In the genomic region with DNA sequence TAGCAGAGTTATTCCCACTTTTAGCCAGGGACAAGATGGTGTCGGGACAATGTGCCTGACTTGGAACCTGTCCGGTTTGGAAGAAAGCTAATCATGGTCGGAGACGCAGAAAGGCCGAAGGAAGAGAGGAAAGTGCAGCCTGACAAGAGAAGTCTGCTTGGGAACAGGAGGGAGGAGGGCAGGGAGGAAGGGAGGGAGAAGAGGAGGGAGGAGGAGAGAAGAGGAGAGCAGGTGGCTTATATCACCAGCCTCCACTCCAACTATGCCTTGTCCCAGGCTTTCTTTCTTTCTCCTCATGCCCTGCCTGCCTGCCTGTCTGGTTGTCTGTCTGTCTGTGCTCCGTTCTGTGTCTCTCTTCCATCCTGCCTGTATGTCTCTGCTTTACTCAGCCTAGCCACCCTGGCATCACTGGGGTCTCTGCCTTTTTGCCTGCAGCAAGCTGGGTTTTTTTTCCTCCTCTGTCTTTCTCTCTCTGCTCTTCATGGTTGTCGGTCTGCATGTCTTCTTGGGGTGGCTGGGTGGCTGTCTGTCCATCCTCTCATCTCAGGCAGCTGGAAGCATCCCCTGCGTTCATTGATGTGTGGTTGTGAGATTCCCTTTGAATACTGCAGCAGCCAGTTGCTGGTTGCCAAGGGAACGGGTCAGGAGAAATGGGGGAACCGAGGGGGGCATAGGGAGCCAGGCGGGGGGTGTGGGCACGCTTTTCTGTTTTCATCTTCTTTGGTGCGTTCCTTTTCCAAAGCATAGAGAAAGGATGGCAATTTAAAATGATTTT, we compare ENCODE assay signal across 11 mouse cellular contexts.
A peak's percentile ranks its signal among the peaks of the same experiment; 100 is the strongest.
DNase-seq lines count a peak whose midpoint lies in the region; ATAC-seq lines count a peak whose summit lies in the region.
"Had no signal": no experiment of that assay in that cellular context is flagged by ENCODE, and none has a peak within 500 bp of the region (broad histone marks: within the 10 kb centered on the region; RNA-seq: fewer than 3 reads in every experiment).

No protein-coding gene starts in this region.

- DNase-seq in kidney, adult 9 months = peak; percentile 2
- DNase-seq in kidney, adult 18-20 months = no peak
- DNase-seq in brain, embryonic 18.5 days (ENCODE audit: low read depth, low spot score) = peak; percentile 73
- no peak for DNase-seq in adrenal gland, adult 2 months
- no peak for DNase-seq in gastrocnemius, adult 8-10 months (ENCODE audit: low spot score in 2 of 2)
- DNase-seq: gastrocnemius, postnatal 14 days; liver had no signal

- no peaks in the 10 kb centered on the region for H3K9me3 ChIP-seq in hindbrain, embryonic 12.5 days (replicated peaks)
- H3K9me3 ChIP-seq in midbrain, embryonic 13.5 days = no peaks in the 10 kb centered on the region
- H3K9me3 ChIP-seq: stomach, embryonic 15.5 days had no signal

- 36% methylated on average over 13 of the region's 13 CpGs for WGBS in hindbrain, embryonic 12.5 days
- 18% methylated on average over 13 of the region's 13 CpGs for WGBS in midbrain, embryonic 13.5 days

- peak; percentile 69 for ATAC-seq in hindbrain, embryonic 12.5 days (ENCODE audit: low FRiP score)
- ATAC-seq in midbrain, embryonic 13.5 days = peak; percentile 82
- ATAC-seq in activated CD4-positive, CD25-positive, alpha-beta regulatory T cell, adult 4 months = no peak

- peak overlapping the region; percentile 38 for H3K4me2 ChIP-seq in hindbrain, embryonic 12.5 days (replicated peaks)
- H3K4me2 ChIP-seq in midbrain, embryonic 13.5 days (replicated peaks) = peak overlapping the region; percentile 46
- H3K4me2 ChIP-seq: stomach, embryonic 15.5 days had no signal

- peak overlapping the region; percentile 49 for H3K9ac ChIP-seq in hindbrain, embryonic 12.5 days
- H3K9ac ChIP-seq in midbrain, embryonic 13.5 days (replicated peaks) = peak overlapping the region; percentile 48
- H3K9ac ChIP-seq: stomach, embryonic 15.5 days had no signal

- H3K4me1 ChIP-seq in hindbrain, embryonic 12.5 days = peaks cover 19% of the 10 kb centered on the region
- H3K4me1 ChIP-seq in midbrain, embryonic 13.5 days (replicated peaks) = peaks cover 39% of the 10 kb centered on the region

- H3K27ac ChIP-seq in hindbrain, embryonic 12.5 days = peak overlapping the region; percentile 75
- peak overlapping the region; percentile 92 for H3K27ac ChIP-seq in midbrain, embryonic 13.5 days
- H3K27ac ChIP-seq: stomach, embryonic 15.5 days had no signal

- no peak overlapping the region for H3K4me3 ChIP-seq in hindbrain, embryonic 12.5 days
- no peak overlapping the region for H3K4me3 ChIP-seq in midbrain, embryonic 13.5 days (replicated peaks)
- H3K4me3 ChIP-seq: stomach, embryonic 15.5 days had no signal

- H3K27me3 ChIP-seq in hindbrain, embryonic 12.5 days = peaks cover 25% of the 10 kb centered on the region
- peaks cover 45% of the 10 kb centered on the region for H3K27me3 ChIP-seq in midbrain, embryonic 13.5 days
- H3K27me3 ChIP-seq: stomach, embryonic 15.5 days had no signal

- no peaks in the 10 kb centered on the region for H3K36me3 ChIP-seq in hindbrain, embryonic 12.5 days
- H3K36me3 ChIP-seq in midbrain, embryonic 13.5 days = no peaks in the 10 kb centered on the region
- H3K36me3 ChIP-seq: stomach, embryonic 15.5 days had no signal

Comparison
In these comparisons a context has a peak if more than half of its experiments do, and no peak if none do; other contexts are left out.
1. DNase-seq: peak in kidney, adult 9 months (single experiment) and brain, embryonic 18.5 days (single experiment); none in kidney, adult 18-20 months (single experiment), adrenal gland, adult 2 months (single experiment) and gastrocnemius, adult 8-10 months (0 of 2).